ENCODE assay signal across 29 mouse cellular contexts in the genomic region with DNA sequence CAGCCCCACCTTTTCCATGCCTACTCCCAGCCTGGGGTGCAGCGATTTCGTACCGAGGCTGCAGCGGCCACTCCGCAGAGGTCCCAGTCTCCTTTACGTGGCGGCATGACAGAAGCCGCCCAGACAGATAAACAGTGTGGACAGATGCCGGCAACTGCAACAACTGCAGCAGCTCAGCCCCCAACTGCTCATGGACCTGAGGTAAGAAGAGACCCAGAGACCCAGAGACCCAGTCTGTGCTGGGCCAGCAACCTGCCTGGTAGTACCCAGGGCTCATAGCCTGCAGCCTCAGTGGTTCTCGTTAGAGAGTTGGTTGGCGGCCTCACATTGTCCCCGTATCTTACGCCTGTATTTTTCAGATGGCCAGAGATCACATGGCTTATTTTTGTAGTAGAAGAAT. TPM values are rescaled to one million over a fixed set of nuclear protein-coding genes. Genes with fewer than 3 reads are reported as not detected.
DNase-seq lines count a peak whose midpoint lies in the region; ATAC-seq and TF ChIP-seq lines count a peak whose summit lies in the region.
"Had no signal": no experiment of that assay in that cellular context is flagged by ENCODE, and none has a peak within 500 bp of the region (broad histone marks: within the 10 kb centered on the region; RNA-seq: fewer than 3 reads in every experiment).

No protein-coding gene starts in this region.

- no peaks in the 10 kb centered on the region for H3K27me3 ChIP-seq in heart, embryonic 10.5 days (ENCODE audit: insufficient read depth, poor library complexity, severe bottlenecking)
- no peaks in the 10 kb centered on the region for H3K27me3 ChIP-seq in intestine, embryonic 16.5 days (replicated peaks; ENCODE audit: control insufficient read depth, insufficient read depth, low read length)
- 0 out of 2 replicates have a peak, but pooled peaks cover 3% of the 10 kb centered on the region for H3K27me3 ChIP-seq in intestine, postnatal 0 days (replicated peaks; ENCODE audit: control insufficient read depth, insufficient read depth, low read length)
- H3K27me3 ChIP-seq in E14TG2a.4 (ENCODE audit: insufficient read depth, low read length): no peaks in the 10 kb centered on the region
- H3K27me3 ChIP-seq: CH12.LX; embryonic facial prominence, embryonic 13.5 days; limb, embryonic 13.5 days; liver, embryonic 13.5 days had no signal

- H3K4me2 ChIP-seq in intestine, embryonic 16.5 days (ENCODE audit: low read depth, low read length): no peak overlapping the region
- no peak overlapping the region for H3K4me2 ChIP-seq in intestine, postnatal 0 days (replicated peaks; ENCODE audit: low read depth)
- H3K4me2 ChIP-seq: embryonic facial prominence, embryonic 13.5 days; hindbrain, embryonic 13.5 days; limb, embryonic 13.5 days; liver, embryonic 13.5 days; neural tube, embryonic 13.5 days had no signal

- H3K9ac ChIP-seq in intestine, embryonic 16.5 days (ENCODE audit: low read depth, low read length): peak overlapping the region; percentile 9; the same call in 1 of the 2 replicates
- no peak overlapping the region for H3K9ac ChIP-seq in intestine, postnatal 0 days (ENCODE audit: low read depth, low read length)
- H3K9ac ChIP-seq: embryonic facial prominence, embryonic 13.5 days; hindbrain, embryonic 13.5 days; limb, embryonic 13.5 days; liver, embryonic 13.5 days; neural tube, embryonic 13.5 days had no signal

- DNase-seq in heart, embryonic 10.5 days (ENCODE audit: low spot score): no peak
- no peak for DNase-seq in heart, adult 9 months (ENCODE audit: low spot score in 2 of 2)
- DNase-seq in cerebellum, adult 11-12 months: no peak
- DNase-seq: adrenal gland, adult 8-10 months; cerebellum, adult 2 months; cerebellum, postnatal 36 days; embryo, embryonic 11 days; gastrocnemius, postnatal 10 days; kidney, adult 8-10 months; liver, embryonic 13.5 days; lung, adult 2 months; retina, postnatal 1 day; right cerebral cortex, postnatal 25 days; thymus, adult 18-20 months; thymus, postnatal 36 days had no signal

- H3K36me3 ChIP-seq in heart, embryonic 10.5 days: peaks cover 53% of the 10 kb centered on the region
- H3K36me3 ChIP-seq in intestine, embryonic 16.5 days (ENCODE audit: control insufficient read depth, insufficient read depth, low read length): peaks cover 5% of the 10 kb centered on the region; the same call in 1 of the 2 replicates
- H3K36me3 ChIP-seq in intestine, postnatal 0 days (ENCODE audit: control insufficient read depth, insufficient read depth): peaks cover 6% of the 10 kb centered on the region; the same call in 1 of the 2 replicates
- H3K36me3 ChIP-seq in E14TG2a.4 (ENCODE audit: insufficient read depth, low read length): peaks cover 50% of the 10 kb centered on the region
- H3K36me3 ChIP-seq: hindbrain, embryonic 13.5 days; neural tube, embryonic 13.5 days had no signal

- no peaks in the 10 kb centered on the region for H3K9me3 ChIP-seq in heart, embryonic 10.5 days
- H3K9me3 ChIP-seq in intestine, embryonic 16.5 days (ENCODE audit: control insufficient read depth, low read length): no peaks in the 10 kb centered on the region
- no peaks in the 10 kb centered on the region for H3K9me3 ChIP-seq in intestine, postnatal 0 days (ENCODE audit: control insufficient read depth)
- H3K9me3 ChIP-seq in E14TG2a.4 (ENCODE audit: low read length): no peaks in the 10 kb centered on the region
- H3K9me3 ChIP-seq: embryonic facial prominence, embryonic 13.5 days; hindbrain, embryonic 13.5 days; limb, embryonic 13.5 days; liver, embryonic 13.5 days; neural tube, embryonic 13.5 days had no signal

- ATAC-seq in intestine, embryonic 16.5 days: no peak
- ATAC-seq in intestine, postnatal 0 days: no peak
- ATAC-seq: activated CD4-positive, CD25-positive, alpha-beta regulatory T cell, adult 4 months; forebrain, embryonic 14.5 days; midbrain, embryonic 16.5 days had no signal

- peak overlapping the region; percentile 83; the same call in 1 of the 2 replicates for H3K27ac ChIP-seq in heart, embryonic 10.5 days
- H3K27ac ChIP-seq in intestine, embryonic 16.5 days (ENCODE audit: low read length): no peak overlapping the region
- H3K27ac ChIP-seq in intestine, postnatal 0 days (ENCODE audit: low read depth, low read length): no peak overlapping the region
- H3K27ac ChIP-seq in brown adipose tissue, adult 24 weeks (replicated peaks; ENCODE audit: low read depth, low read length): peak overlapping the region; percentile 95
- H3K27ac ChIP-seq: embryonic facial prominence, embryonic 13.5 days; limb, embryonic 13.5 days; liver, embryonic 13.5 days; neural tube, embryonic 13.5 days had no signal

- H3K4me3 ChIP-seq in heart, embryonic 10.5 days: no peak overlapping the region
- H3K4me3 ChIP-seq in intestine, embryonic 16.5 days (ENCODE audit: low read length): no peak overlapping the region
- no peak overlapping the region for H3K4me3 ChIP-seq in intestine, postnatal 0 days (ENCODE audit: low read depth, low read length)
- peak overlapping the region; percentile 68 for H3K4me3 ChIP-seq in E14TG2a.4 (replicated peaks; ENCODE audit: low read length)
- H3K4me3 ChIP-seq in brown adipose tissue, adult 24 weeks (ENCODE audit: insufficient read depth, low read depth, low read length): no peak overlapping the region
- H3K4me3 ChIP-seq: embryonic facial prominence, embryonic 13.5 days; erythroblast, embryonic 14.5 days; hindbrain, embryonic 13.5 days; limb, embryonic 13.5 days; liver, embryonic 13.5 days; myocyte; neural tube, embryonic 13.5 days had no signal

- no peak for TF ChIP-seq CTCF in intestine, postnatal 0 days (IDR thresholded peaks at IDR 0.05; ENCODE audit: low read depth)
- no peak for TF ChIP-seq CTCF in E14TG2a.4 (conservative IDR thresholded peaks at IDR 0.05; ENCODE audit: low read length)

- H3K4me1 ChIP-seq in heart, embryonic 10.5 days: peaks cover 84% of the 10 kb centered on the region
- H3K4me1 ChIP-seq in intestine, embryonic 16.5 days (ENCODE audit: control insufficient read depth, insufficient read depth, low read length): peaks cover 23% of the 10 kb centered on the region
- 0 out of 2 replicates have a peak, but pooled peaks cover 7% of the 10 kb centered on the region for H3K4me1 ChIP-seq in intestine, postnatal 0 days (replicated peaks; ENCODE audit: control insufficient read depth, insufficient read depth, low read length)
- H3K4me1 ChIP-seq in E14TG2a.4 (replicated peaks; ENCODE audit: low read depth, low read length): peaks cover 81% of the 10 kb centered on the region
- peaks cover 65% of the 10 kb centered on the region for H3K4me1 ChIP-seq in brown adipose tissue, adult 24 weeks (ENCODE audit: control insufficient read depth, insufficient read depth, insufficient read length, low read length)

- 86% methylated on average over 13 of the region's 13 CpGs for WGBS in heart, embryonic 10.5 days
- WGBS in intestine, embryonic 16.5 days: 90% methylated on average over 13 of the region's 13 CpGs
- 91% methylated on average over 13 of the region's 13 CpGs for WGBS in intestine, postnatal 0 days

RNA-seq across cellular contexts. Expression of gene Bag3, which starts 16.7 kb away (rescaled TPM):
- polyA plus RNA-seq in heart, embryonic 10.5 days (2016; fragmentation: Nextera tagmentation; extraction: Ambion mirVana): 13.3 and 19.8 TPM in 2 replicates
- polyA plus RNA-seq in intestine, embryonic 16.5 days (2015; fragmentation: Nextera tagmentation; extraction: Ambion mirVana): 11.3 and 11.8 TPM in 2 replicates
- 7.4 and 7.5 TPM in 2 replicates for polyA plus RNA-seq in intestine, postnatal 0 days (2015; fragmentation: Nextera tagmentation; extraction: Ambion mirVana)
- 29.2 and 37.5 TPM in 2 replicates for polyA plus RNA-seq in brown adipose tissue, adult 24 weeks (2012; ENCODE audit: insufficient read depth, insufficient read length, missing spikeins)

Comparison
In these comparisons a context has a peak if more than half of its experiments do, and no peak if none do; other contexts are left out.
1. H3K27ac ChIP-seq: peak in heart, embryonic 10.5 days (single experiment) and brown adipose tissue, adult 24 weeks (single experiment); none in intestine, embryonic 16.5 days (single experiment) and intestine, postnatal 0 days (single experiment).